In the genomic region with DNA sequence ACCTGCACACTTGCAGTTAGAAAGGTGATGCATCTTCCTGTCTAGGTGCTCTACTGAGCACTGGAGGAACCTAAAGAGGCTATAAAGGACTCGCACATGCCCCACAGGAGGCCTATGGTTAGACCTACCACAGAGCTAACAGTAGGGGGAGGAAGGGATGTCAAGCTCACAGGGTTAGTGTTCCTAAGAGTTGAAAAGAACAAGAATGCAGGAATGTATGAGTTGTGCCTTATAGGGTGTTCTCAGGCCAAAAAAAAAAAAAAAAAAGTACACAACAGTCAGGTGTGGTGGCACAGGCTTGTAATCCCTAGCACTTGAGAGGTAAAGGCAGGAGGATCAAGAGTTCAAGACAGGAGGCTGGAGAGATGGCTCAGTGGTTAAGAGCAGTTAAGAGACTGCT, we compare ENCODE assay signal across 22 mouse cellular contexts. TPM values are rescaled to one million over a fixed set of nuclear protein-coding genes. Genes with fewer than 3 reads are reported as not detected.
DNase-seq lines count a peak whose midpoint lies in the region; ATAC-seq and TF ChIP-seq lines count a peak whose summit lies in the region.
"Had no signal": no experiment of that assay in that cellular context is flagged by ENCODE, and none has a peak within 500 bp of the region (broad histone marks: within the 10 kb centered on the region; RNA-seq: fewer than 3 reads in every experiment).

No protein-coding gene starts in this region.

- ATAC-seq in heart, embryonic 12.5 days (ENCODE audit: insufficient number of reproducible peaks, low FRiP score): no peak
- no peak for ATAC-seq in monocyte, adult 5-6 weeks (replicated peaks; ENCODE audit: insufficient number of reproducible peaks, low FRiP score, low TSS enrichment, poor library complexity, severe bottlenecking)
- no peak for ATAC-seq in kidney, embryonic 14.5 days (ENCODE audit: low FRiP score, low TSS enrichment)
- ATAC-seq: activated CD4-positive, CD25-positive, alpha-beta regulatory T cell, adult 4 months; forebrain, embryonic 13.5 days; forebrain, embryonic 15.5 days; forebrain, postnatal 0 days; Patski had no signal

- TF ChIP-seq EP300 in ES-Bruce4 (IDR thresholded peaks at IDR 0.05; ENCODE audit: insufficient read depth, low read depth, low read length): no peak

- no peaks in the 10 kb centered on the region for H3K9me3 ChIP-seq in ES-Bruce4 (replicated peaks; ENCODE audit: control insufficient read depth, insufficient read depth, low read length, poor library complexity, severe bottlenecking)
- no peaks in the 10 kb centered on the region for H3K9me3 ChIP-seq in heart, embryonic 12.5 days (replicated peaks)
- H3K9me3 ChIP-seq in kidney, embryonic 14.5 days (ENCODE audit: control insufficient read depth, low read length): no peaks in the 10 kb centered on the region
- H3K9me3 ChIP-seq: embryonic facial prominence, embryonic 10.5 days; embryonic facial prominence, embryonic 12.5 days; forebrain, embryonic 13.5 days; forebrain, embryonic 15.5 days; G1E had no signal

- no peaks in the 10 kb centered on the region for H3K27me3 ChIP-seq in ES-Bruce4 (ENCODE audit: control insufficient read depth, insufficient read depth, low read length, poor library complexity, severe bottlenecking)
- no peaks in the 10 kb centered on the region for H3K27me3 ChIP-seq in heart, embryonic 12.5 days (replicated peaks)
- H3K27me3 ChIP-seq in kidney, embryonic 14.5 days (ENCODE audit: control insufficient read depth, insufficient read depth, low read length): no peaks in the 10 kb centered on the region
- H3K27me3 ChIP-seq: embryonic facial prominence, embryonic 12.5 days; forebrain, embryonic 13.5 days; forebrain, embryonic 15.5 days; Patski had no signal

- TF ChIP-seq CTCF in ES-Bruce4 (IDR thresholded peaks at IDR 0.05; ENCODE audit: low read depth, low read length): no peak

- H3K4me1 ChIP-seq in ES-Bruce4 (ENCODE audit: control insufficient read depth, insufficient read depth, low read length): peaks cover 2% of the 10 kb centered on the region
- peaks cover 17% of the 10 kb centered on the region for H3K4me1 ChIP-seq in heart, embryonic 12.5 days (replicated peaks)
- no peaks in the 10 kb centered on the region for H3K4me1 ChIP-seq in kidney, embryonic 14.5 days (ENCODE audit: control insufficient read depth, insufficient read depth, low read length)
- H3K4me1 ChIP-seq: embryonic facial prominence, embryonic 12.5 days; forebrain, embryonic 13.5 days; forebrain, embryonic 15.5 days had no signal

- H3K4me2 ChIP-seq in heart, embryonic 12.5 days: no peak overlapping the region
- no peak overlapping the region for H3K4me2 ChIP-seq in kidney, embryonic 14.5 days (replicated peaks; ENCODE audit: low read depth, low read length)
- H3K4me2 ChIP-seq: embryonic facial prominence, embryonic 12.5 days; forebrain, embryonic 13.5 days; forebrain, embryonic 15.5 days had no signal

- H3K4me3 ChIP-seq in ES-Bruce4 (ENCODE audit: low read depth, low read length): no peak overlapping the region
- no peak overlapping the region for H3K4me3 ChIP-seq in heart, embryonic 12.5 days
- no peak overlapping the region for H3K4me3 ChIP-seq in kidney, embryonic 14.5 days (ENCODE audit: low read length)
- H3K4me3 ChIP-seq: embryonic facial prominence, embryonic 10.5 days; embryonic facial prominence, embryonic 12.5 days; forebrain, embryonic 13.5 days; forebrain, embryonic 15.5 days had no signal

- no peak for TF ChIP-seq POLR2A in ES-Bruce4 (IDR thresholded peaks at IDR 0.05; ENCODE audit: insufficient read depth, low read length)

- H3K27ac ChIP-seq in ES-Bruce4 (ENCODE audit: insufficient read depth, low read length): peak overlapping the region; percentile 6; the same call in 1 of the 2 replicates
- H3K27ac ChIP-seq in heart, embryonic 12.5 days (ENCODE audit: poor library complexity, severe bottlenecking): no peak overlapping the region
- H3K27ac ChIP-seq in kidney, embryonic 14.5 days (ENCODE audit: low read depth, low read length): no peak overlapping the region
- H3K27ac ChIP-seq: embryonic facial prominence, embryonic 10.5 days; embryonic facial prominence, embryonic 12.5 days; forebrain, embryonic 13.5 days; forebrain, embryonic 15.5 days had no signal

- DNase-seq in ES-CJ7 (ENCODE audit: low read depth, low spot score): peak; percentile 82
- peak; percentile 83 for DNase-seq in R1 (ENCODE audit: low read depth, low spot score)
- DNase-seq: adrenal gland, adult 8-10 months; adrenal gland, postnatal 14 days; adrenal gland, postnatal 36 days; cerebellum, adult 11-12 months; cerebellum, adult 2 months; cerebellum, adult 9-10 months; cerebellum, postnatal 10 days; cerebellum, postnatal 25 days; forebrain, postnatal 0 days had no signal

- 55% methylated on average over 1 of the region's 1 CpGs for WGBS in heart, embryonic 12.5 days
- WGBS in kidney, embryonic 14.5 days: 65% methylated on average over 1 of the region's 1 CpGs

- H3K36me3 ChIP-seq in ES-Bruce4 (ENCODE audit: control insufficient read depth, insufficient read depth, low read length, poor library complexity, severe bottlenecking): no peaks in the 10 kb centered on the region
- H3K36me3 ChIP-seq in heart, embryonic 12.5 days: no peaks in the 10 kb centered on the region
- no peaks in the 10 kb centered on the region for H3K36me3 ChIP-seq in kidney, embryonic 14.5 days (ENCODE audit: control insufficient read depth, insufficient read depth, low read length)
- H3K36me3 ChIP-seq: embryonic facial prominence, embryonic 10.5 days; embryonic facial prominence, embryonic 12.5 days; forebrain, embryonic 15.5 days; G1E had no signal

- no peak overlapping the region for H3K9ac ChIP-seq in ES-Bruce4 (ENCODE audit: low read depth, poor library complexity, severe bottlenecking)
- H3K9ac ChIP-seq in heart, embryonic 12.5 days: no peak overlapping the region
- no peak overlapping the region for H3K9ac ChIP-seq in kidney, embryonic 14.5 days (ENCODE audit: low read depth, low read length)
- H3K9ac ChIP-seq: embryonic facial prominence, embryonic 12.5 days; forebrain, embryonic 13.5 days; forebrain, embryonic 15.5 days; forebrain, postnatal 0 days had no signal

RNA-seq across cellular contexts. Expression of a gene that starts 21.5 kb away (rescaled TPM):
- 1,494 and 1,686 TPM in 2 replicates for polyA plus RNA-seq in ES-Bruce4 (2011; ENCODE audit: insufficient read depth, insufficient read length, low read depth, missing spikeins)
- polyA plus RNA-seq in heart, embryonic 12.5 days (2016; fragmentation: Nextera tagmentation; extraction: Ambion mirVana): 26.6 and 27.7 TPM in 2 replicates
- total RNA-seq in monocyte, adult 5-6 weeks (2017): 57.5 to 73.6 TPM (median 60.1 TPM) in 3 replicates
- polyA plus RNA-seq in kidney, embryonic 14.5 days (2014; fragmentation: Nextera tagmentation; extraction: Ambion mirVana): 2.9 and 5.8 TPM in 2 replicates

RNA-seq across cellular contexts. Expression of a gene that starts 39.8 kb away (rescaled TPM):
- 10.9 and 11.6 TPM in 2 replicates for polyA plus RNA-seq in ES-Bruce4 (2011; ENCODE audit: insufficient read depth, insufficient read length, low read depth, missing spikeins)
- polyA plus RNA-seq in heart, embryonic 12.5 days (2016; fragmentation: Nextera tagmentation; extraction: Ambion mirVana): 7.8 and 8.4 TPM in 2 replicates
- 17.1 to 28.8 TPM (median 25.1 TPM) in 3 replicates for total RNA-seq in monocyte, adult 5-6 weeks (2017)
- 4.1 and 7.8 TPM in 2 replicates for polyA plus RNA-seq in kidney, embryonic 14.5 days (2014; fragmentation: Nextera tagmentation; extraction: Ambion mirVana)

Comparison
In these comparisons a context has a peak if more than half of its experiments do, and no peak if none do; other contexts are left out.
1. RNA of a gene that starts 21.5 kb away (polyA plus RNA-seq): 1,494 to 1,686 TPM in ES-Bruce4; 26.6 to 27.7 TPM in heart, embryonic 12.5 days and 2.9 to 5.8 TPM in kidney, embryonic 14.5 days; every median in the first group is over 10 times any median in the second.